Mouse (Mus musculus) cortical plate, adult 2 months (tissue): ENCODE data around the gene Gm7982.
"Not testable (repeated sequence)": the region's sequence is repeated elsewhere in the genome, so short reads cannot be mapped to it uniquely, and the experiment has no call there.

Experiments
- CTCF ChIP-seq: fragments of 200-500 bp; IDR thresholded peaks from 2 replicates; pipeline ENCODE4 v1.5.1; 2011; ENCODE audit warnings: mild to moderate bottlenecking, control low read depth, low read length; ENCODE audit not compliant: insufficient read depth; ENCODE audit errors: extremely low read depth
- POLR2A ChIP-seq: fragments of 200-500 bp; IDR thresholded peaks from 2 replicates; pipeline ENCODE4 v1.6.1; 2011; ENCODE audit warnings: mild to moderate bottlenecking, low read length, control low read depth; ENCODE audit not compliant: insufficient read depth; ENCODE audit errors: extremely low read depth

GRCm38 (mm10) chr5:95775690-95776089, 33.9 kb downstream of the Gm7982 start, which contains the start of gene E330014E10Rik:
- TF ChIP-seq CTCF, POLR2A: not testable (repeated sequence)
